Comparison of ENCODE assay signal across 8 mouse cellular contexts in genomic region chr1:130717291-130717871, GRCm38 (mm10). TPM values are rescaled to one million over a fixed set of nuclear protein-coding genes. Genes with fewer than 3 reads are reported as not detected.
A peak's percentile ranks its signal among the peaks of the same experiment; 100 is the strongest.
DNase-seq lines count a peak whose midpoint lies in the region; ATAC-seq and TF ChIP-seq lines count a peak whose summit lies in the region.

Gene Yod1 (plus strand): TSS chr1:130717327.

- peak within 1 kb of the TSS; percentile 73 to 77 for H3K4me3 ChIP-seq in MEL (ENCODE audit: control insufficient read depth in 1 of 2, insufficient read depth in 1 of 2, low read depth in 2 of 2, low read length in 2 of 2)
- H3K4me3 ChIP-seq in forebrain, embryonic 16.5 days (replicated peaks; ENCODE audit: low read length), result peak within 1 kb of the TSS; percentile 99
- peak within 1 kb of the TSS; percentile 100 for H3K4me3 ChIP-seq in layer of hippocampus, adult 2 months
- peak within 1 kb of the TSS; percentile 93 for H3K4me3 ChIP-seq in lung, adult 2 months (replicated peaks; ENCODE audit: extremely low read depth, low read depth, low read length)
- peak within 1 kb of the TSS; percentile 79 for H3K4me3 ChIP-seq in neural tube, embryonic 15.5 days (replicated peaks)

- DNase-seq in MEL (ENCODE audit: low read depth, low spot score), result peak; percentile 93
- peak; percentile 87 to 93 for DNase-seq in cerebellum, adult 18-20 months
- peak; percentile 91 to 96 for DNase-seq in heart, postnatal 36 days
- DNase-seq in layer of hippocampus, adult 2 months (ENCODE audit: low spot score in 2 of 2), result peak; percentile 82 to 91
- DNase-seq in lung, adult 2 months, result peak; percentile 91
- DNase-seq in testis, postnatal 10 days (ENCODE audit: low spot score), result peak; percentile 94

- peaks cover 3 to 25% of the 10 kb centered on the region in 2 experiments for H3K36me3 ChIP-seq in MEL (ENCODE audit: control insufficient read depth in 1 of 2, insufficient read depth in 2 of 2, low read length in 2 of 2)
- H3K36me3 ChIP-seq in forebrain, embryonic 16.5 days (ENCODE audit: control insufficient read depth, insufficient read depth), result no peaks in the 10 kb centered on the region
- no peaks in the 10 kb centered on the region for H3K36me3 ChIP-seq in neural tube, embryonic 15.5 days

- under 1% methylated on average over 54 of the region's 54 CpGs for WGBS in forebrain, embryonic 16.5 days
- WGBS in lung, adult 2 months, result under 1% methylated on average over 54 of the region's 54 CpGs
- under 1% methylated on average over 53 of the region's 54 CpGs for WGBS in neural tube, embryonic 15.5 days

- TF ChIP-seq POLR2A in MEL (IDR thresholded peaks at IDR 0.05; ENCODE audit: control insufficient read depth in 1 of 2, insufficient read depth in 1 of 2, low read depth in 1 of 2, low read length in 2 of 2, poor library complexity in 1 of 2), result peak; percentile 83 to 85
- TF ChIP-seq POLR2A in lung, adult 2 months (IDR thresholded peaks at IDR 0.05; ENCODE audit: borderline replicate concordance, extremely low read depth, low read depth, low read length), result peak; percentile 61

- 0 out of 4 replicates have a peak, but pooled peaks of 1 of the 2 experiments have one; percentile 26 for TF ChIP-seq EP300 in MEL (IDR thresholded peaks at IDR 0.05; ENCODE audit: low read depth in 1 of 2, low read length in 2 of 2)

- TF ChIP-seq CTCF in MEL (IDR thresholded peaks at IDR 0.05 in 2 of 3, conservative IDR thresholded peaks at IDR 0.05 in 1 of 3; ENCODE audit: control insufficient read depth in 1 of 3, insufficient read depth in 1 of 3, low read depth in 2 of 3, low read length in 3 of 3, poor library complexity in 1 of 3, severe bottlenecking in 1 of 3), result no peak
- TF ChIP-seq CTCF in layer of hippocampus, adult 2 months (conservative IDR thresholded peaks at IDR 0.05), result no peak; the same call in 1 of the 2 replicates
- no peak for TF ChIP-seq CTCF in lung, adult 2 months (IDR thresholded peaks at IDR 0.05; ENCODE audit: insufficient read depth, low read length)

- no peaks in the 10 kb centered on the region for H3K27me3 ChIP-seq in MEL (ENCODE audit: control insufficient read depth in 1 of 2, insufficient read depth in 2 of 2, low read length in 2 of 2)
- no peaks in the 10 kb centered on the region for H3K27me3 ChIP-seq in forebrain, embryonic 16.5 days (replicated peaks; ENCODE audit: control insufficient read depth, insufficient read depth, low read length)
- H3K27me3 ChIP-seq in neural tube, embryonic 15.5 days (replicated peaks), result no peaks in the 10 kb centered on the region

- H3K4me2 ChIP-seq in forebrain, embryonic 16.5 days (ENCODE audit: low read length), result peak within 1 kb of the TSS; percentile 98
- H3K4me2 ChIP-seq in neural tube, embryonic 15.5 days, result peak within 1 kb of the TSS; percentile 94

- peak within 1 kb of the TSS; percentile 92 for H3K9ac ChIP-seq in MEL (ENCODE audit: control insufficient read depth, low read depth, low read length, poor library complexity, severe bottlenecking)
- peak within 1 kb of the TSS; percentile 99 for H3K9ac ChIP-seq in forebrain, embryonic 16.5 days (replicated peaks; ENCODE audit: low read depth, low read length)
- peak within 1 kb of the TSS; percentile 95 for H3K9ac ChIP-seq in neural tube, embryonic 15.5 days (replicated peaks)

- H3K4me1 ChIP-seq in MEL (ENCODE audit: control insufficient read depth in 1 of 2, insufficient read depth in 2 of 2, low read length in 2 of 2), result peaks cover 2 to 14% of the 10 kb centered on the region in 2 experiments; a peak in 2 of 4 replicates
- peaks cover 23% of the 10 kb centered on the region for H3K4me1 ChIP-seq in forebrain, embryonic 16.5 days (replicated peaks; ENCODE audit: control insufficient read depth, insufficient read depth, low read length)
- H3K4me1 ChIP-seq in lung, adult 2 months (ENCODE audit: control insufficient read depth, insufficient read depth, low read length), result peaks cover 5% of the 10 kb centered on the region; the same call in 1 of the 2 replicates
- H3K4me1 ChIP-seq in neural tube, embryonic 15.5 days, result peaks cover 34% of the 10 kb centered on the region

- intact Hi-C loops in heart, postnatal 36 days (cut with DNase I), result no loop called here

- H3K27ac ChIP-seq in MEL (ENCODE audit: control insufficient read depth, low read depth, low read length), result peak within 1 kb of the TSS; percentile 77
- H3K27ac ChIP-seq in forebrain, embryonic 16.5 days (ENCODE audit: low read length), result peak within 1 kb of the TSS; percentile 89
- peak within 1 kb of the TSS; percentile 95 for H3K27ac ChIP-seq in layer of hippocampus, adult 2 months
- H3K27ac ChIP-seq in neural tube, embryonic 15.5 days (replicated peaks), result peak within 1 kb of the TSS; percentile 90

- ATAC-seq in forebrain, embryonic 16.5 days, result peak; percentile 67
- ATAC-seq in neural tube, embryonic 15.5 days (ENCODE audit: low FRiP score), result peak; percentile 78

- no peaks in the 10 kb centered on the region for H3K9me3 ChIP-seq in MEL (replicated peaks; ENCODE audit: insufficient read depth, low read length)
- H3K9me3 ChIP-seq in forebrain, embryonic 16.5 days (ENCODE audit: control insufficient read depth, low read length), result no peaks in the 10 kb centered on the region
- no peaks in the 10 kb centered on the region for H3K9me3 ChIP-seq in neural tube, embryonic 15.5 days (replicated peaks)

- no peak for TF ChIP-seq RAD21 in MEL (IDR thresholded peaks at IDR 0.05; ENCODE audit: low read depth, low read length)

- peaks cover 39% of the 10 kb centered on the region for H3K79me2 ChIP-seq in MEL (ENCODE audit: control insufficient read depth, insufficient read depth, low read length, poor library complexity)

TF ChIP-seq in MEL, 35 proteins besides CTCF, POLR2A, EP300 and RAD21 (continues in another document):
- TF ChIP-seq MEF2A (IDR thresholded peaks at IDR 0.05; ENCODE audit: extremely low read depth, insufficient replicate concordance, low read depth, low read length, poor library complexity, severe bottlenecking), result no peak
- TF ChIP-seq MXI1 (IDR thresholded peaks at IDR 0.05; ENCODE audit: low read depth, low read length), result peak; percentile 30; the same call in 1 of the 2 replicates
- TF ChIP-seq CHD2 (IDR thresholded peaks at IDR 0.05; ENCODE audit: low read length), result peak; percentile 98
- no peak for TF ChIP-seq GATA1 (IDR thresholded peaks at IDR 0.05; ENCODE audit: low read depth, low read length)
- TF ChIP-seq MAX (IDR thresholded peaks at IDR 0.05; ENCODE audit: low read length), result no peak
- no peak for TF ChIP-seq JUND (IDR thresholded peaks at IDR 0.05; ENCODE audit: low read depth, low read length)
- no peak for TF ChIP-seq BHLHE40 (IDR thresholded peaks at IDR 0.05; ENCODE audit: borderline replicate concordance, low read depth, low read length)
- TF ChIP-seq KAT2A (conservative IDR thresholded peaks at IDR 0.05; ENCODE audit: low read depth, low read length), result no peak; the same call in 1 of the 2 replicates
- TF ChIP-seq USF1 (IDR thresholded peaks at IDR 0.05; ENCODE audit: low read depth, low read length), result no peak
- TF ChIP-seq MYB (IDR thresholded peaks at IDR 0.05; ENCODE audit: low read depth, low read length), result no peak
- 0 out of 2 replicates have a peak, but pooled peaks have one; percentile 46 for TF ChIP-seq TBP (IDR thresholded peaks at IDR 0.05; ENCODE audit: low read depth, low read length)
- peak; percentile 66; the same call in 1 of the 2 replicates for TF ChIP-seq SIN3A (IDR thresholded peaks at IDR 0.05; ENCODE audit: low read length)
- no peak for TF ChIP-seq SMC3 (IDR thresholded peaks at IDR 0.05; ENCODE audit: low read depth, low read length)
- TF ChIP-seq ZKSCAN1 (IDR thresholded peaks at IDR 0.05; ENCODE audit: low read depth, low read length), result no peak
- TF ChIP-seq USF2 (IDR thresholded peaks at IDR 0.05; ENCODE audit: borderline replicate concordance in 1 of 2, insufficient read depth in 1 of 2, low read depth in 1 of 2, low read length in 2 of 2), result no peak
- no peak for TF ChIP-seq ZC3H11A (IDR thresholded peaks at IDR 0.05; ENCODE audit: low read depth, low read length)
- TF ChIP-seq ZNF384 (IDR thresholded peaks at IDR 0.05; ENCODE audit: low read depth, low read length), result no peak
- peak; percentile 23; the same call in 1 of the 2 replicates for TF ChIP-seq ETS1 (IDR thresholded peaks at IDR 0.05; ENCODE audit: low read depth, low read length)
- peak; percentile 82; the same call in 1 of the 2 replicates for TF ChIP-seq POLR2AphosphoS2 (IDR thresholded peaks at IDR 0.05; ENCODE audit: low read length)
- no peak for TF ChIP-seq POLR2AphosphoS5 (IDR thresholded peaks at IDR 0.05; ENCODE audit: borderline replicate concordance, low read depth, low read length)
- TF ChIP-seq HCFC1 (IDR thresholded peaks at IDR 0.05; ENCODE audit: low read depth, low read length), result peak; percentile 88
- no peak for TF ChIP-seq E2F4 (IDR thresholded peaks at IDR 0.05; ENCODE audit: borderline replicate concordance, low read depth, low read length)
- no peak for TF ChIP-seq MYC (IDR thresholded peaks at IDR 0.05; ENCODE audit: low read depth, low read length)
- TF ChIP-seq ZMIZ1 (IDR thresholded peaks at IDR 0.05; ENCODE audit: low read depth, low read length), result no peak; the same call in 1 of the 2 replicates
- peak; percentile 68 for TF ChIP-seq TCF12 (IDR thresholded peaks at IDR 0.05; ENCODE audit: low read depth, low read length)
- TF ChIP-seq RCOR1 (IDR thresholded peaks at IDR 0.05; ENCODE audit: low read depth, low read length), result no peak
- no peak for TF ChIP-seq GABPA (IDR thresholded peaks at IDR 0.05; ENCODE audit: low read depth, low read length)
- peak; percentile 89 for TF ChIP-seq NELFE (IDR thresholded peaks at IDR 0.05; ENCODE audit: low read depth, low read length)
- TF ChIP-seq MAZ (IDR thresholded peaks at IDR 0.05; ENCODE audit: low read depth, low read length), result peak; percentile 74; the same call in 1 of the 2 replicates
- TF ChIP-seq UBTF (IDR thresholded peaks at IDR 0.05; ENCODE audit: borderline replicate concordance, insufficient read depth, low read depth, low read length), result peak; percentile 76; the same call in 1 of the 2 replicates
- no peak for TF ChIP-seq NRF1 (IDR thresholded peaks at IDR 0.05; ENCODE audit: insufficient read depth, low read depth, low read length, poor library complexity, severe bottlenecking)

RNA-seq across cellular contexts. Expression of gene Yod1, which starts in this region (rescaled TPM):
- total RNA-seq in MEL (2012; rRNA removed), result 7.1 and 8.6 TPM in 2 replicates
- 1 to 10 TPM in 1 of 2 experiments, not detected in 1; 6.1 TPM for polyA plus RNA-seq in MEL (2012; ENCODE audit: insufficient read depth in 1 of 2, insufficient read length in 2 of 2, low read depth in 1 of 2, low replicate concordance in 2 of 2, missing spikeins in 1 of 2)
- polyA plus RNA-seq in forebrain, embryonic 16.5 days (2015; fragmentation: Nextera tagmentation; extraction: Ambion mirVana), result 18.1 and 18.7 TPM in 2 replicates
- 1 to 10 TPM; 3.8 to 5.0 TPM for total RNA-seq in heart, postnatal 36 days (2021)
- total RNA-seq in layer of hippocampus, adult 2 months (2021), result 10 to 100 TPM; 17.9 to 18.0 TPM
- polyA plus RNA-seq in lung, adult 2 months (2012; rRNA removed), result 2.2 and 3.1 TPM in 2 replicates
- 15.6 and 15.8 TPM in 2 replicates for polyA plus RNA-seq in neural tube, embryonic 15.5 days (2015; fragmentation: Nextera tagmentation; extraction: Ambion mirVana)

Comparison
In these comparisons a context has a peak if more than half of its experiments do, and no peak if none do; other contexts are left out.
1. Peak in every context shown above with its lines: DNase-seq, ATAC-seq, H3K4me3 ChIP-seq and H3K27ac ChIP-seq.